Mouse (Mus musculus): Measurements from ENCODE around the gene Mms19. TPM values are rescaled to one million over a fixed set of nuclear protein-coding genes. Genes with fewer than 3 reads are reported as not detected.

Gene Mms19
- polyA plus RNA-seq, 1 experiment from 2014 or later, result 35.3 TPM

DNA sequence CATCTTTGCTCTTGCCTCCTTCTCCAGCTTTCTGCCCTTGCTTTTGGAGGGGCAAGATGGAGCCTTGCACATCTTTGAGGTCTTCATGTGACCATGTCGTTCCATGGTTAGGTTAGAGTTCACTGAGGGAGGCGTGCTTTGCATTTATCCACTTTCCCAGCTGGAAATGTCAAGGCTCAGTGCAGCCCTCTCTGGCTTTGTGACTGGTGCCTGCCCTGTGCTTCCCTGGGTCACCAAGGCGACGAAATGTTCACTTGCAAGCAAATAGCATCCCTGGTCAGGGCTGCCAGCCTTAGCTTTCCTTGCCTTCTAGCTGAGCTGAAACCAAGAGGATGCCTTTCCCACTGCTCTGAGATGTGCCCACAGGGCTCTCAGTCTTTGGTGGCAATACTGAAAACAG is 29.5 kb upstream of the Mms19 start:
- WGBS, result 59% methylated on average over 4 of the region's 4 CpGs
- Histone ChIP-seq H3K9ac (no peak overlapping the region), H3K4me2 (no peak overlapping the region), H3K4me1 (0 out of 2 replicates have a peak, but pooled peaks cover 10% of the 10 kb centered on the region), H3K9me3 (no peaks in the 10 kb centered on the region), H3K36me3 (no peaks in the 10 kb centered on the region), H3K27me3 (no peaks in the 10 kb centered on the region), H3K27ac (no peak overlapping the region), H3K4me3 (no peak overlapping the region)
- ATAC-seq (ENCODE audit: borderline replicate concordance, extremely low read depth, low FRiP score, low TSS enrichment), result no peak

GRCm38 (mm10) chr19:42009067-42009466 is 28.1 kb upstream of the Mms19 start:
- H3K27ac ChIP-seq, result no peak overlapping the region
- no peak overlapping the region for H3K4me2 ChIP-seq
- H3K9ac ChIP-seq, result no peak overlapping the region
- H3K4me3 ChIP-seq, result no peak overlapping the region
- H3K9me3 ChIP-seq, result no peaks in the 10 kb centered on the region
- no peak for ATAC-seq (ENCODE audit: borderline replicate concordance, extremely low read depth, low FRiP score, low TSS enrichment)
- 39% methylated on average over 7 of the region's 7 CpGs for WGBS
- H3K36me3 ChIP-seq, result no peaks in the 10 kb centered on the region
- 0 out of 2 replicates have a peak, but pooled peaks cover 13% of the 10 kb centered on the region for H3K4me1 ChIP-seq
- no peaks in the 10 kb centered on the region for H3K27me3 ChIP-seq

- H3K9me3 ChIP-seq, result no peaks in the 10 kb centered on the region
- H3K4me2 ChIP-seq, result no peak overlapping the region
- no peak overlapping the region for H3K4me3 ChIP-seq
- no peak overlapping the region for H3K27ac ChIP-seq
- 0 out of 2 replicates have a peak, but pooled peaks cover 13% of the 10 kb centered on the region for H3K4me1 ChIP-seq
- WGBS, result 53% methylated on average over 3 of the region's 3 CpGs
- no peak for ATAC-seq (ENCODE audit: borderline replicate concordance, extremely low read depth, low FRiP score, low TSS enrichment)
- H3K36me3 ChIP-seq, result no peaks in the 10 kb centered on the region
- H3K9ac ChIP-seq, result no peak overlapping the region
- no peaks in the 10 kb centered on the region for H3K27me3 ChIP-seq
Observed at GRCm38 (mm10) chr19:42008586-42008985, 27.6 kb upstream of the Mms19 start.

GRCm38 (mm10) chr19:42006568-42006967 is 25.6 kb upstream of the Mms19 start:
- no peak overlapping the region for H3K4me2 ChIP-seq
- H3K4me1 ChIP-seq, result 0 out of 2 replicates have a peak, but pooled peaks cover 13% of the 10 kb centered on the region
- no peaks in the 10 kb centered on the region for H3K9me3 ChIP-seq
- no peak overlapping the region for H3K4me3 ChIP-seq
- WGBS, result 55% methylated on average over 8 of the region's 8 CpGs
- H3K9ac ChIP-seq, result no peak overlapping the region
- H3K36me3 ChIP-seq, result no peaks in the 10 kb centered on the region
- no peaks in the 10 kb centered on the region for H3K27me3 ChIP-seq
- no peak overlapping the region for H3K27ac ChIP-seq
- no peak for ATAC-seq (ENCODE audit: borderline replicate concordance, extremely low read depth, low FRiP score, low TSS enrichment)

- H3K9ac ChIP-seq, result no peak overlapping the region
- no peak for ATAC-seq (ENCODE audit: borderline replicate concordance, extremely low read depth, low FRiP score, low TSS enrichment)
- no peaks in the 10 kb centered on the region for H3K36me3 ChIP-seq
- no peaks in the 10 kb centered on the region for H3K27me3 ChIP-seq
- no peak overlapping the region for H3K4me2 ChIP-seq
- 58% methylated on average over 3 of the region's 3 CpGs for WGBS
- H3K4me3 ChIP-seq, result no peak overlapping the region
- H3K9me3 ChIP-seq, result no peaks in the 10 kb centered on the region
- peaks cover 20% of the 10 kb centered on the region for H3K4me1 ChIP-seq
- no peak overlapping the region for H3K27ac ChIP-seq
Observed at GRCm38 (mm10) chr19:42005616-42006015, 24.7 kb upstream of the Mms19 start.

DNA sequence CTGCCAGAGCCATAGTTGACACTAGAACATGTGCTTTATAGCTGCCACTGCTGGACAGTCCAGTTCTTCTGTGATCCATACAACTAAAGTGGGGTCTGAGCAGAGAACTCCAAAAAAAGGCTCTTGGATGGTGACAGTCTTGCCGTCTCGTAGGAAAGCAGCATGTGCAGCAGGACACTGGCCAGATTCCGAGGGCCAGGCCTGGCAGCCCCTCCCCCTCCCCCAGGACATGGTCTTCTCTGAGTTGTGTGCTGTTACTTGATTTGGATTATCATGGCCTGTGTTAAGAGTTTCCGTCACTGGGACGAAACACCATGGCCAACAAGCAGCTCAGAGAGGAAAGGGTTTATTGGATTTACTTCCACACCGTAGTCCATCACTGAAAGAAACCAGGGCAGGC is 23.3 kb upstream of the Mms19 start:
- ATAC-seq (ENCODE audit: borderline replicate concordance, extremely low read depth, low FRiP score, low TSS enrichment), result no peak
- WGBS, result 57% methylated on average over 6 of the region's 6 CpGs

GRCm38 (mm10) chr19:42001253-42001980 is 20.5 kb upstream of the Mms19 start:
- WGBS, result 86% methylated on average over 12 of the region's 12 CpGs
- peak overlapping the region; percentile 49; the same call in 1 of the 2 replicates for H3K27ac ChIP-seq
- no peak for ATAC-seq (ENCODE audit: borderline replicate concordance, extremely low read depth, low FRiP score, low TSS enrichment)
- no peaks in the 10 kb centered on the region for H3K9me3 ChIP-seq
- H3K4me1 ChIP-seq, result peaks cover 33% of the 10 kb centered on the region
- no peak overlapping the region for H3K4me2 ChIP-seq
- no peaks in the 10 kb centered on the region for H3K27me3 ChIP-seq
- no peaks in the 10 kb centered on the region for H3K36me3 ChIP-seq
- H3K4me3 ChIP-seq, result no peak overlapping the region
- no peak overlapping the region for H3K9ac ChIP-seq

More for the DNA sequence above, 23.3 kb upstream of the Mms19 start:
- H3K4me2 ChIP-seq, result no peak overlapping the region
- no peaks in the 10 kb centered on the region for H3K36me3 ChIP-seq
- no peak overlapping the region for H3K27ac ChIP-seq
- H3K4me3 ChIP-seq, result no peak overlapping the region
- no peak overlapping the region for H3K9ac ChIP-seq
- H3K27me3 ChIP-seq, result no peaks in the 10 kb centered on the region
- H3K4me1 ChIP-seq, result peaks cover 32% of the 10 kb centered on the region
- H3K9me3 ChIP-seq, result no peaks in the 10 kb centered on the region

DNA sequence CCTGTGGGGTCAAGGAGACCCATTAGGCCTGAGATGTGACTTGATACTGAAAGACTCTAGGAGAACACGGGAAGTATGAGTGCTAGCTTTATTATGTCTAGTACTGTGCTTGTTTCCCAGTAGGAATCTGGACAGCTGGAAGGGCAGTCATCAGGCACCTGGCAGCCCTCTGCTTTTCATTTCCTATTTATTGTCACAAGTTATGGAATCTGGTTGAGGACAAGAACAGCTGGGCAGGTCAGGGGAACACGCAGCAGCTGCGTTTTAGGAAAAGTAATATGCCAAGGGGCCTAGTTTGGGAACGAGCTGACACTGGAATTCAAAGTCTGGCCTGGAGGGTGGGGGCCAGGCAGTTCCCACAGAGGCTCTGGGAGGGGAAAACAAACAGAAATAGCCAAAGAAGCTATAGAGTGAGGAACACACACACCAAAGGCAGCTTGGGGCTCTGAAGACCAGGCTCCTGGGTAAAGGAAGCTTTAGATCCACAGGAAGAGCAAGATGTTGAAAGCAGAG is 19.5 kb upstream of the Mms19 start:
- Histone ChIP-seq H3K36me3 (no peaks in the 10 kb centered on the region), H3K4me3 (no peak overlapping the region), H3K9me3 (no peaks in the 10 kb centered on the region), H3K27ac (peak overlapping the region; percentile 49), H3K27me3 (no peaks in the 10 kb centered on the region), H3K4me2 (0 out of 2 replicates have a peak overlapping the region, but pooled peaks have one; percentile 4), H3K4me1 (peaks cover 27% of the 10 kb centered on the region), H3K9ac (no peak overlapping the region)
- WGBS, result 16% methylated on average over 4 of the region's 4 CpGs
- ATAC-seq (ENCODE audit: borderline replicate concordance, extremely low read depth, low FRiP score, low TSS enrichment), result peak; percentile 62; the same call in 1 of the 2 replicates

- H3K4me3 ChIP-seq, result no peak overlapping the region
- no peaks in the 10 kb centered on the region for H3K9me3 ChIP-seq
- peak overlapping the region; percentile 49 for H3K27ac ChIP-seq
- no peak overlapping the region for H3K9ac ChIP-seq
- no peaks in the 10 kb centered on the region for H3K36me3 ChIP-seq
- H3K4me2 ChIP-seq, result no peak overlapping the region
- H3K4me1 ChIP-seq, result peaks cover 27% of the 10 kb centered on the region
- ATAC-seq (ENCODE audit: borderline replicate concordance, extremely low read depth, low FRiP score, low TSS enrichment), result no peak
- WGBS, result 73% methylated on average over 4 of the region's 4 CpGs
- H3K27me3 ChIP-seq, result no peaks in the 10 kb centered on the region
Observed at GRCm38 (mm10) chr19:41999688-42000283, 18.8 kb upstream of the Mms19 start.

GRCm38 (mm10) chr19:41998770-41999548 is 18.0 kb upstream of the Mms19 start:
- H3K4me2 ChIP-seq, result no peak overlapping the region
- no peak overlapping the region for H3K4me3 ChIP-seq
- 75% methylated on average over 9 of the region's 9 CpGs for WGBS
- H3K27ac ChIP-seq, result no peak overlapping the region
- no peak for ATAC-seq (ENCODE audit: borderline replicate concordance, extremely low read depth, low FRiP score, low TSS enrichment)
- H3K36me3 ChIP-seq, result no peaks in the 10 kb centered on the region
- H3K4me1 ChIP-seq, result peaks cover 26% of the 10 kb centered on the region
- H3K9me3 ChIP-seq, result no peaks in the 10 kb centered on the region
- no peak overlapping the region for H3K9ac ChIP-seq
- H3K27me3 ChIP-seq, result no peaks in the 10 kb centered on the region

DNA sequence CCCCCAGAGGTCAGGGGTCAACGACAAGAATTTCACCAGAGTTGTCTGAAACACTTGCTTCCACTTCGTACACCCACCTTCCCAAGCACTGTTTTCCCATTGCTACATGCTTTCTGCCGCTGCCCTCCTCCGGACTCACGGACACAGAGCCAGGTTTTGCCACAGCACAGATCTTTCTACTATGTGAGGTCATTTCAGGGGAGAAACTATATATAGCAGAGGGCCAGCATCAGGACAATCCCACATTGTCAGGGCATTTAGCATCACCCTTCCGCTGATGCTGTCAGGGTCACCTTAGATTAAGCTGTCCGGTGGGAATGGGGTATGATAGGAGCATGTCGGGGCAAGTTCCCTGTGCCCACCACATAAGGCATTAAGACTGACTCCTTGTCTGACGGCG is 16.1 kb upstream of the Mms19 start:
- Histone ChIP-seq H3K4me3 (no peak overlapping the region), H3K27ac (no peak overlapping the region), H3K4me2 (no peak overlapping the region), H3K9ac (no peak overlapping the region), H3K36me3 (no peaks in the 10 kb centered on the region), H3K27me3 (no peaks in the 10 kb centered on the region), H3K9me3 (no peaks in the 10 kb centered on the region), H3K4me1 (peaks cover 42% of the 10 kb centered on the region)
- no peak for ATAC-seq (ENCODE audit: borderline replicate concordance, extremely low read depth, low FRiP score, low TSS enrichment)
- 69% methylated on average over 10 of the region's 10 CpGs for WGBS
